Mouse (Mus musculus) ES-E14 (cell line): Measurements from ENCODE around the gene Utrn.

Experiments used
- CHD2 ChIP-seq: IDR thresholded peaks from 2 replicates; pipeline ENCODE4 v1.6.1; 2014; ENCODE audit warnings: mild to moderate bottlenecking, low read depth, low read length, inconsistent platforms
- HCFC1 ChIP-seq: IDR thresholded peaks from 2 replicates; pipeline ENCODE4 v1.6.1; 2012; ENCODE audit warnings: low read length, inconsistent platforms, borderline replicate concordance; ENCODE audit not compliant: insufficient read depth
- MAFK ChIP-seq: IDR thresholded peaks from 2 replicates; pipeline ENCODE4 v1.6.1; 2014; ENCODE audit warnings: mild to moderate bottlenecking, low read depth, low read length, inconsistent platforms; ENCODE audit not compliant: insufficient read depth
- ZC3H11A ChIP-seq: IDR thresholded peaks from 2 replicates; pipeline ENCODE4 v1.6.1; 2012; ENCODE audit warnings: low read depth, mild to moderate bottlenecking, inconsistent platforms, low read length, borderline replicate concordance
- ZNF384 ChIP-seq: IDR thresholded peaks from 2 replicates; pipeline ENCODE4 v1.6.1; 2012; ENCODE audit warnings: low read depth, low read length, inconsistent platforms

DNA sequence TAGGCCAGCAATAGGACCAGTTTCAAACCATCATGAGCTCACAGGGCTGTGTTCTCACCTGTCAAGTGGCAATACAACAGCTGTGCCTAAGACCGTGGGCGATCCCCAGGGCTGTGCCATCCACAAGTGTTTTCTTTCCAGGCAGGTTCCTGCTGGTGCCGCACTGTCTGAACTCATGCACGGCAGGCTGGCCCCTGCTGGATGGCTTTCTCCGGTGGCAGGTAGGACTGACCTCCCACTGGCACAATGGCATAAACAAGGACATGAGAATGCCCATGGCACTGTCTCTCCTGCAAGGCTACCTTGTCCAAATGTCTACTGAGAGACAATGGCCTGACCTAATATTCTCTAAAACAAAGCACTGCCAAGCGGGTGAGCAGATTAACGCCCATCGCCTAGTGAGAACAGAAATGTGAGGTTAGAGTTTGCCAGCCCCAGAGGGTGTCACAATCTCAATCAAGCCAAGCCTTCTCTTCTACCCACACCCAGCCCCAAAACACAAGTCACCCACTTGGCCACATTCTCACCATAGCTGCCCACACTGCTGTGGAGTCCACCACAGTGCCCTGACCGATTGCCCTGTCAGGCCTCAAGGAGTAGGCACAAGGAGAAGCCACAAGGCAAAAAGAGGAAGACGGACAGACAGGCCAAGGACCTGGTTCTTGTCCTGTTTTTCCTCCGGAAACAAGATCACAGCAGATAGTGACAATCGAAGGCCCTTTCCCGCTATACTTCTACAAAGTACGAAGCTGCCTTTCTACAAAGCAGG is 32.9 kb downstream of the Utrn start:
- TF ChIP-seq CHD2 (no peak), ZC3H11A (no peak), MAFK (no peak), HCFC1 (no peak), ZNF384 (no peak)
